Mouse (Mus musculus): ENCODE results near the gene Tcea3. TPM values are rescaled to one million over a fixed set of nuclear protein-coding genes. Genes with fewer than 3 reads are reported as not detected.
A peak's percentile ranks its signal among the peaks of the same experiment; 100 is the strongest.

Tcea3 gene
- total RNA-seq, 1 experiment from 2014 or later, result not detected

DNA sequence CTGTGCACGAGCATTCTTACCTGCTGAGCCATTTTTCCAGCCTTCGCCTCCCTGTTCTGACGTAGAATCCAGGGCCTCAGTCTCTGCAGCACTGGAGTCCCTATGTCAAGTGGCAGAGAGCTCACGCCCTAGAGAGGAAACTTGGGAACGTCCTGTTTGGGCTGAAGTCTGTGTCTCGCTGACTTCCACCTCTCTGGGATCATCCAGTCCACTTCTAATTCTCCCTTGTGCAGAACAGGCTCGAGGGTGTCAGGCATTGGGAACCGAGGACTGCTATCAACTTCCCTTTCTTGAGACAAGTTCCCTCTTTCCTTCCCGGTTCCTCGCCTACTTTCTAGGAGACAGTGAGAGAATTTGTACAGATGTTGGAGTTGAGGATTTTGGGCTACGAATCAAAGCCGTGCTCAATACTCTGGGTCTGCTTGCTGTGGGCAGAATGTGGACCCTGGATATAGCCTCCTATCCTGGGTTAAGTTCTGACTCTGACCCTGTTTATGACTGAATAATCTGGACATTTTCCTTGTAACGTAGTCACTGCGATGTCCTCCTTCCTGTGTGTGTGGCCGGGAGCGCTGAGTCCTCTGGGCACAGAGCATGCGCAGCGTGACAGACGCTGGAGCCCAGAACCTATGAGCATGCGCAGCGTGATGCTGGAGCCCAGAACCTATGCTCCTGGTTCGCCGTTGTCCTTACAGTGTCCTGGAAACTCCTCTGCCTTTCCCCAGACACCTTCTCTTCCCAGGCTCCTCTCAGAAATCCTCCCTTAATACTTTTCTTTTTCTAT lies 22.7 kb upstream of the Tcea3 start:
- no peak for ATAC-seq (replicated peaks in 1 of 2; ENCODE audit: insufficient read depth in 1 of 2, low FRiP score in 2 of 2, low TSS enrichment in 1 of 2, low read depth in 1 of 2, poor library complexity in 2 of 2, severe bottlenecking in 2 of 2)

DNA sequence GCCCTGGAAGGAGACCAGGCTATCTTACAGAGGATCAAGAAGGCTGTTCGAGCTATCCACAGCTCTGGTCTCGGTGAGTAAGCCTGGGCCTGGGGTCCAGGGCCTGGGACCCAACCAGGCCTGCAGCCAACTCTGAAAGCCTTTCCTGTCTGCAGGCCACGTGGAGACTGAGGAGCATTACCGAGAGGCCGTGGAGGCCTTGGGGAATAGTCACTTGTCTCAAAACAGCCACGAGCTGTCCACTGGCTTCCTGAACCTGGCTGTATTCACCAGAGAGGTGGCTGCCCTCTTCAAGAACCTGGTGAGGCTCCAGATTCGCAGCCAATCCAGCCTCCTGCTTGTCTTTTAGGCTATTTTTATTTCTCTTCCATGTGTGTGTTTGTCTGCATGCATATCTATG lies 20.1 kb upstream of the Tcea3 start:
- ATAC-seq (replicated peaks in 1 of 2; ENCODE audit: insufficient read depth in 1 of 2, low FRiP score in 2 of 2, low TSS enrichment in 1 of 2, low read depth in 1 of 2, poor library complexity in 2 of 2, severe bottlenecking in 2 of 2), result no peak

DNA sequence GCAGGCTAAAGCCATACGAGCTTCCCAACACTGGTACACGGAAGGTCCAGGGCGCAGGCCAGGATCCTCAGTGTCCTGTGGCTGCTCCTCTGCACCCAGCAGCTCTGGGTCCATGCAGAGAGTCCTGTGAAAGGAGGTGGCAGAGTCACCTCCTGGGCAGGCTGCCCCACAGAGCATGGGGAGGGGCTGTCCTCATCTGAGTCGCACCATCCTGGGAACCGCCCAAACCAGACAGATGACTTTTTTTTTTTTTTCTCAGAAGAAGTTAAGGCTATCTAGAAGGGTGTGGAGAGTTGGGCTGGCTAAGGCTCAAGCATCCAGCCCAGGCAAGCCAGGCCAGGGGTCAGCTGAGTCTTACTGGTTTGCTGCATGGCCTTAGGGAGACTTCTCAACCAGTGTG lies 18.9 kb upstream of the Tcea3 start:
- no peak for ATAC-seq (replicated peaks in 1 of 2; ENCODE audit: insufficient read depth in 1 of 2, low FRiP score in 2 of 2, low TSS enrichment in 1 of 2, low read depth in 1 of 2, poor library complexity in 2 of 2, severe bottlenecking in 2 of 2)

DNA sequence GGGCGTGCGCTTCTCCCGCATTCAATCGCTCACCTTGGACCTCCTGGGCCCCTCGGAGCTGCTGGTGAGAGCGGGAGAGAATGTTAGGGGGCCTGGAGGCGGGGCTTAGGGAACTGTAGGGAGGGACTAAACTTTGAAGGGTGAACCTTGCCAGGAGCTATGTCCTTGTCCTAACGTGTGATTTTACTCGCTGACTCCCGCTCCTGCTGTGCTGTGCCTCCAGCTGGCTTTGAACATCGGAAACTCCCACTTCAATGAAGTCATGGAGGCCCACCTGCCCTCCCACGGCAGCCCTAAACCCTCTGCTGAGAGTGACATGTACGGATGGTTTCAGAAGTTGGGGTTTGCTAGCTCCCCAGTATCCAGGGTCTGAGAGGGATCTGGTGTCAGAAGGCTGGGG lies 8.9 kb upstream of the Tcea3 start:
- ATAC-seq (replicated peaks in 1 of 2; ENCODE audit: insufficient read depth in 1 of 2, low FRiP score in 2 of 2, low TSS enrichment in 1 of 2, low read depth in 1 of 2, poor library complexity in 2 of 2, severe bottlenecking in 2 of 2), result no peak

DNA sequence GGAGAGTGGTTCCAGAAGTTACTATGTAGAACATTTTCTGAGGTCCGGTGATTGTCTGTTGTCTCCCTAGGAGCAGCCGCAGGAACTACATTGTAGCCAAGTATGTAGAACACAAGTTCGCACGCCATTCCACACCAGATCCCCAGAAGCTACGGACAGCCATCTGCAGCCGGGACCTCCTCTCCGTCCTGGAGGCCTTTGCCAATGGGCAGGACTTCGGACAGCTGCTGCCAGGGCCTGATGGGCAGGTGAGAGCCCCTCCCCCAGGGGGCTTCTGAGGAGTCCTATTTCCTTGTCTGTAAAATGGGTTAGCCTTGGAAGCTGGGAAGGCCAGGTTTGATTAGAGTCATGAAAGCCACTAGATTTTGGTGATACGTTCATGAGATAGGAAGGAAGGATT lies 8.4 kb upstream of the Tcea3 start:
- no peak for ATAC-seq (replicated peaks in 1 of 2; ENCODE audit: insufficient read depth in 1 of 2, low FRiP score in 2 of 2, low TSS enrichment in 1 of 2, low read depth in 1 of 2, poor library complexity in 2 of 2, severe bottlenecking in 2 of 2)

DNA sequence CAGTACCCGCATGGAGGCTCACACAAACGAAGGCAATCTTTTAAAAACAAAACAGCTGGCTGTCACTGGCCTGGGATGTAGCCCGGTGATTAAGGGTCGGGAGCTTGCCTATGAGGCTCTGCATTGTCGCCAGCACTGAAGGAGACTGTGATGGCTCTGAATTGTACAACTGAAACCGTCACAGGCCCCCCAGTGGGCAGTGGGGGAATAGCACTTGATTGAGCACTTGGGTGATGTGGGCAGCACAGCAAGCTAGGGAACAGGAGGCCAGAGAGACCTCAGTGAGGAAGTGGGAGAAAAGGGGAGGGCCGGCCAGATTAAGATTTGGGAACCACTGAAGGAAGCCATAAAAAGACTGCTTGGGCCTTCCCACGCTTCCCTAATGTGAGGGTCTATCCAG lies 7.9 kb upstream of the Tcea3 start:
- peak; percentile 79 to 86 for ATAC-seq (replicated peaks in 1 of 2; ENCODE audit: insufficient read depth in 1 of 2, low FRiP score in 2 of 2, low TSS enrichment in 1 of 2, low read depth in 1 of 2, poor library complexity in 2 of 2, severe bottlenecking in 2 of 2)

DNA sequence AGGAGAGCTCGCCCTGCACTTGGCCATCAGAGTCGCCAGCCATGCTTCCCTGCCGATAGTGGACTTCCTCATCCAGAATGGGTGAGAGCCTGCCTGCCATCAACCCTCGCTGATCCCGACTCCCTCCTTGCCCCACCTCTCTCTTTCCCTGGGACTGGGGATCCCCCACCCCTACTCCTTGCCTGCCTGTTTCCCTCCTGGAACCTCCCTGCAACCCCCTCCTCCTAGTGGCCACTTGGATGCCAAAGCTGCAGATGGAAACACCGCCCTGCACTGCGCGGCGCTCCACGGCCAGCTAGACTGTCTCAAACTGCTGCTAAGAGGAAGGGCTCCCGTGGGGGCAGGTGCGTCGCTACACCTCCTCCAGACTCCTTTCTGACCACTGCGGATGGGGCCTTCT lies 7.4 kb upstream of the Tcea3 start:
- ATAC-seq (replicated peaks in 1 of 2; ENCODE audit: insufficient read depth in 1 of 2, low FRiP score in 2 of 2, low TSS enrichment in 1 of 2, low read depth in 1 of 2, poor library complexity in 2 of 2, severe bottlenecking in 2 of 2), result no peak

DNA sequence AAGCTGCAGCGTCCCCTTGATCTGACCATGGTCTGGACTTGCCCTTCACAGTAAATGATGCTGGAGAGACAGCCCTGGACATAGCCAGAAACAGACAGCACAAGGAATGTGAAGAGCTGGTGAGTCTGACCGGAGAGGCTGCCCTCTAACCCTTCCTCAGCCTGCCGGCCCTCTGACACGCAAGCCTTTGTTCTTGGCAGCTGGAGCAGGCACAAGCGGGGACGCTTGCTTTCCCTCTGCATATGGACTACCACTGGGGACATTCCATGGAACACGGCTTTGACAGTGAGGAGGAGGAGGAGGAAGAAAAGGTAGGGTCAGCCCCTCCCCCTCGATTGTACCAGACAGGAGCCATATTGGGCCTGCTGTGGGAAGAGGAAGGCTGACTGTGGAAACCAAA lies 6.6 kb upstream of the Tcea3 start:
- ATAC-seq (replicated peaks in 1 of 2; ENCODE audit: insufficient read depth in 1 of 2, low FRiP score in 2 of 2, low TSS enrichment in 1 of 2, low read depth in 1 of 2, poor library complexity in 2 of 2, severe bottlenecking in 2 of 2), result no peak

DNA sequence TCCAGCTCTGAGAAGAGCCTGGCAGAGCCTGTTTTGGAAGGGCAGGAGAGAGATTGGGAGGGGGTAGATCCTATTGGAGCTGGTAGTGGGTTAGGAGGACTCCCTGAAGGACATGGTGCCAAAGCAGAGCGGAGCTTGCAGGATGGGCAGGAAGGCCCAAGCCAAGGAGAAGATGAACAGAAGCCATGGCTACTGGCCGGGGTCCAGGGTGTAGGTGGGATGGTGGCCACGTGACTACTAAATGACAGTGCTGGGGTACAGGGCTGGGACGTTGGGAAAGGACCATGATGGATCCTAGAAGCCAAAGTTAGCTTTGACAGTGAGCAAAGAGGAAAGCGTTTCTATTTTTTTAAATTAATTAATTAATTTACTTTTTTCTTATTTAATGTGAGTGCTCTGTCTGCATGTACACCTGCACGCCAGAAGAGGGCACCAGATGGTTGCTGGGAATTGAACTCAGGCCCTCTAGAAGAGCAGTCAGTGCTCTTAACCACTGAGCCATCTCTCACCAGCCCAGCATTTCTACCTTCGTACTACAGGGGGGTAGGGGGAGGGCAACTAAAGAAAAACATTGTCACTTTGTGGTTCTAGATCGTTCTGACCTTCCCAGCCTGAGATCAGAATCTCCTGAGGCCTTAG lies 5.3 kb upstream of the Tcea3 start:
- no peak for ATAC-seq (replicated peaks in 1 of 2; ENCODE audit: insufficient read depth in 1 of 2, low FRiP score in 2 of 2, low TSS enrichment in 1 of 2, low read depth in 1 of 2, poor library complexity in 2 of 2, severe bottlenecking in 2 of 2)

DNA sequence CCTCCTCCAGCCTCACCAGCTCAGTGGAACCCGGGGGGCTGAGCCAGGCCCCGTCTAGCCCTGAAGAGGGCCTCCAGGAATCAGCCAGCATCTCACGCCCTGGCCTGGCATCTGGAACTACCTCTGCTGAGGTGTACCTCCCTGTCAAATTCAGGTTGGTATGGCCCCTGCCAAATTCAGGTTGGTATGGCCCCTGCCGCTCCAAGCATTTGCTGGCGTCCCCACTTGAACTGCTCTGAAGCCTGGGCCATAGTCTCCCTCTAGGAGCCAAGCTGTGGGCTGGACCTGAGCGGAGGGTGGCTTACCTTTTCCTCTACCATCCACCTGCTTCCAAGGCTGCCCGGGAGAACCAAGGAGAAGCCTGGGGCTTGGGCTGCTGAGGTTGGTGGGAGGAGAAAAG lies 4.8 kb upstream of the Tcea3 start:
- ATAC-seq (replicated peaks in 1 of 2; ENCODE audit: insufficient read depth in 1 of 2, low FRiP score in 2 of 2, low TSS enrichment in 1 of 2, low read depth in 1 of 2, poor library complexity in 2 of 2, severe bottlenecking in 2 of 2), result no peak

DNA sequence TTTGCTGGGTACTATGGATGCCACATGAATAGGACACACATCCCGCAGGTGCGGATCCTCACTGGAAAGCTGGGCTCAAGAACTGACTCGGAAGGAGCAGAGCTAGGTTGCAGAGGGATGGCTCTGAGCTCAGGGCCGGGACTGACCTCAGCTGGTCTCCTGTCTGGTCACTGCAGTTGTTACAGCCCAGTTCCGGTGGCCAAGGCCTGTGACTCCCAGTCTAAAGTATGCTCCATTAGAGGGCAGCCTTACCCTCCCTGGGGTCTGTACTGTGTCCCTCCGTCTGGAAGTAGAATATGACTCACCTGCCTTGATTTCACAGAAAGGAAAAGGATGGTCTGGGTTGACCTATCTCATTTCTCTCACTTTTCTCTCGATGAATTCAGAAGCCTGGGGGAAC lies 3.3 kb upstream of the Tcea3 start:
- no peak for ATAC-seq (replicated peaks in 1 of 2; ENCODE audit: insufficient read depth in 1 of 2, low FRiP score in 2 of 2, low TSS enrichment in 1 of 2, low read depth in 1 of 2, poor library complexity in 2 of 2, severe bottlenecking in 2 of 2)

DNA sequence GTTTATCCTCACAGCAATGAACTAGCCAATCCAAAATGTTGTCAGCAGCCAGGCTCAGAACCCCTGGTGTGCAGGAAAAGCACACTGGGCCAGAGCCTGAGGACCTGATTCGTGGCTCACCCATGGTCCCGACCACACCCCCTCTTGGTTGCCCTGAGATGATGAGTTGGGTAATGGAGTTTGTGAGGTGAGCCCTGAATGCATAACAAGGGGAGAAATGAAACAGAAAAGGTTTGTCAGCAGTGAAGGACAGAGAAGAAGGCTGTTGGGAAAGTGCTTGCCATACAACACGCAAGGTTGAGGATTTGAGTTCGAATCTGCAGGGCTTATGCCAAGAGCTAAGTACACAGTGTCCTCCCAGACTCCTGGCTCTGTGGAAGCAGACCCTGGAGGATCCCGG lies 1.8 kb upstream of the Tcea3 start:
- no peak for ATAC-seq (replicated peaks in 1 of 2; ENCODE audit: insufficient read depth in 1 of 2, low FRiP score in 2 of 2, low TSS enrichment in 1 of 2, low read depth in 1 of 2, poor library complexity in 2 of 2, severe bottlenecking in 2 of 2)

DNA sequence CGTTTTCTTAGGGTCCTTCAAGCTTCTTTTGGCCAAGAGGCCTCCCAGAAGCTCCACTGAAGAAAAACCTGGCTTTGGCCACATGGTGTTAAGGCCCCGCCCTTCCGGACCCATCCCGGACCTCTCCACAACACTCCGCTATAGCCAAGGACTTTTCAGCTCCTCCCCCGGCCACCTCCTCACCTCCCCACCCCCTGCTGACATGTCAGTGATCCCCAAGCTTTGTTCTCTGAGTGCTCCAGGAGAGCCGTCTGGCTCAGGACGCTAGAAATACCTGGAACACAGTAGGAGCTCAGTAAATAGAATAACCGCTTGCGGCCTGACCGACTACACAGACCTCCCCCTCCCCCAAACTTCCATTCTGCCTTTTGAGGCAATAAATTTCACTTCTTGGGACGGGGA lies 960 bp upstream of the Tcea3 start:
- ATAC-seq (replicated peaks in 1 of 2; ENCODE audit: insufficient read depth in 1 of 2, low FRiP score in 2 of 2, low TSS enrichment in 1 of 2, low read depth in 1 of 2, poor library complexity in 2 of 2, severe bottlenecking in 2 of 2), result no peak

DNA sequence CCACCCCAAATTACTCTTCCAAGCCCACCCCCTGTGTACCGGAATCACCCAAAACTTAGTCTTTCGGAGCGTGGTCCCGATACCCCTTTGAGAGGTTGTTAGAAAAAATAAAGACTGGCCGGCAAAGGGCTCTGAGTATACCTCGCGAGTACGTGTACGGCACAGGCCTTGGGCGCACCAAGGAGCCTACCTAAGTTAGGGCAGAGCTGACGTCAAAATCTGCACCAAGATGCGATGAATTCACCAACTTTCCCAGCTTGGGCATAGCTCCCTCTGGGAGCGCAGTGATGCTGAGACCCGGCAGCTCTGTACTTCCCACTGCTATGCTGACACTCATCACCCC lies 172 bp upstream of the Tcea3 start:
- no peak for ATAC-seq (replicated peaks in 1 of 2; ENCODE audit: insufficient read depth in 1 of 2, low FRiP score in 2 of 2, low TSS enrichment in 1 of 2, low read depth in 1 of 2, poor library complexity in 2 of 2, severe bottlenecking in 2 of 2)

DNA sequence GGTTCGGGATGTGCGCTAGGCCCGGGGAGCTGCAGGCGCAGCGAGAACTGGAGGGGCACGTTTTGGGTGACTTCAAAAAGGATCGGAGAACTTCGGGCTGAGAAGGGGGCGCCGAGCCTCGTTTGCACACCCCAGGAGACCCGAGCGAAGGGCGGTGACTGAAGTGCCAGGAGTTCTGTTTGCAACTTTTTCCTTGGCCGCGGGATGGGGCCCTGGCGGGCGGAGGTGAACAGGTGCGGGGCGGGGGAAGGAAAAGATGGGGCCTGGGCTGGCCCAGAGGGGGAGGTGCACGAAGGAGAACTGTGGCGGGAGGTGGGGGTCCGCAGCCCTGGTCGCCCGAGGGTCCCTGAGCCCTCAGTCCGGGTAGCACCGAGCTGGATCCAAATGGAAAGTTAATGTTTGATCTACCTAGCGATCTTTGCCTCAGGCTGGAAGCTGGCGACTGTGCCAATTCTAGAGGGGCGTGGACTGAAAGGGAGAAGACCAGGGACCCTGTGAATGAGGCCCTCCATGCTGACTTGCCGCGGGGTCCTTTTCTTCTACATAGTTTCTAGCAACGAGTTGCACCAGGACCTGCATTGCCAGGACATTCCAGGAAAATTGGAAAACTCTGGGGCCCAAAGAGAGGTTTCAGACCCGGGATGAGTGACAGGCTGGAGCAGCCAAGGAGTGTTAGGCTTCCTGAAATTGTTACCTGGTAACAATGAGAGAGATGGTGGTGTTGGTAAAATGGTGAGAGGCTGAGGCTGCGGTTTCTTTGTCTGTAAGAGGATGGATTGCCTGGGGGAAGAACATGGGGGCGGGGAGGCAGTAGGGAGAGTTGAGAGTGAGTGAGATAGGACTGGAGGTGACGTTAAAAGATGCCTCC lies 1.2 kb downstream of the Tcea3 start:
- peak in 1 of 2 experiments; percentile 8; a peak in 1 of 4 replicates for ATAC-seq (replicated peaks in 1 of 2; ENCODE audit: insufficient read depth in 1 of 2, low FRiP score in 2 of 2, low TSS enrichment in 1 of 2, low read depth in 1 of 2, poor library complexity in 2 of 2, severe bottlenecking in 2 of 2)

DNA sequence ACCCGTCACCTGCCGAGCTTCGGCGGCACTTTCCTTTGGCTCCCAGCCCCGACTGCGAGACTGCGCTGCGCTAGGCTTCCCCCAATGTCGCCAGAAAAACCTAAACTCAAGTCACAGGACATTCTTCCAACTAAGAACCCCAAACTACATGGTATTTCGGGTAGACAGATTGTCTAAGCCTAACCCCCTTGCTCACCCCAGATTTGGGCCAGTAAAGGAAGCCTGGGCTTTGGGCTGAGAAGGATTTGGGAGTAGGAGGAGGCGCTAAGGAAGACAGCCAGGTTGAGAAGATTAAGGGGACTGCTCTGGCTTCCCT lies 1.8 kb downstream of the Tcea3 start:
- ATAC-seq (replicated peaks in 1 of 2; ENCODE audit: insufficient read depth in 1 of 2, low FRiP score in 2 of 2, low TSS enrichment in 1 of 2, low read depth in 1 of 2, poor library complexity in 2 of 2, severe bottlenecking in 2 of 2), result no peak

DNA sequence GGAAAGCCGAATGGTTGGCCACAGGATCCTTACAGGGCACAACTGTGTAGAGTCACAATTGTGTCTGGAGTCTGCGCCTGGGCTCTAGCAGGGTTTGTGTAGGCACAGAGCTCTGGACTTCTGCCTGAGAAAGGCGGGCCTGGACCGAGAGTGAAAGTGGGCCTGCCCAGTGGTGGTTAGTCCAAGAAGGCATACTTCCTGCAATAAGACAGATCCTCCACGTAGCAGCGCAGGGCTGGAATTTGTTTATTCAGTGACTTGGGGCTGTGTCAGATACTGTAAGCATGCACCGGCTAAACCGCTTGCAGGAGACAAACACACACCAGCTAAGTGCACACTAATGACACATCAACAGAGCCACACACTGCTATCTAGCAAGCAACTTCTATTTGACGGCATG lies 2.3 kb downstream of the Tcea3 start:
- no peak for ATAC-seq (replicated peaks in 1 of 2; ENCODE audit: insufficient read depth in 1 of 2, low FRiP score in 2 of 2, low TSS enrichment in 1 of 2, low read depth in 1 of 2, poor library complexity in 2 of 2, severe bottlenecking in 2 of 2)

DNA sequence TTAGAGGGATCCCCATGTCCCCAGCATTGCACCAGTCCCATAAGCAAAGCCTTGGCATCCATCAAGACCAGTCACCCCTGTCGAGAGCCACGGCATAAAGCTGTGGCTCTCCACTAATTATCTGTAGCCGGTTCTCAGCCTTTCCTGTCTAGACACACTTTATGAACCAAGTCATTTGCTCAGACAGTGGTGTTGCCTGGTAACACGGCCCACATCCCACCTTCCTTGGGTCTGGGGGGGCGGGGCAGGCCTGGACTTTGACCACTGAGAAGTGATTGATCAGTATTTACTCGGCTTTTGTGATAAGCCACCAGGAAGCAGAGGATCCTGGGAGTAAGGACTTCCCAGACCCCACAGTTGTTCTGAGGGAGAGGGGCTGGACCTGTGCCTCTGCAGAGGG lies 8.4 kb downstream of the Tcea3 start:
- ATAC-seq (replicated peaks in 1 of 2; ENCODE audit: insufficient read depth in 1 of 2, low FRiP score in 2 of 2, low TSS enrichment in 1 of 2, low read depth in 1 of 2, poor library complexity in 2 of 2, severe bottlenecking in 2 of 2), result no peak
